Mouse (Mus musculus) stomach, embryonic 16.5 days (tissue): ENCODE measurements around the gene Gipc2. TPM values are rescaled to one million over a fixed set of nuclear protein-coding genes. Genes with fewer than 3 reads are reported as not detected.

Source experiments
- ATAC-seq: fragments of 200-750 bp; cut with Nextera tagmentation; 2 replicates; pipeline ENCODE4 v1.8.0; 2017; ENCODE audit warnings: moderate number of reproducible peaks, moderate TSS enrichment; ENCODE audit not compliant: insufficient read depth, low FRiP score
- H3K27ac ChIP-seq: fragments of 300-500 bp; sonication (generic); 2 replicates; pipeline ENCODE4 v1.5.1; 2014; ENCODE audit warnings: low read length
- H3K27me3 ChIP-seq: fragments of 300-500 bp; sonication (generic); 2 replicates; pipeline ENCODE4 v1.6.1; 2014; ENCODE audit warnings: low read length, control low read depth, mixed read lengths; ENCODE audit not compliant: control insufficient read depth, insufficient read depth
- H3K36me3 ChIP-seq: fragments of 300-500 bp; sonication (generic); 2 replicates; pipeline ENCODE4 v1.6.1; 2014; ENCODE audit warnings: low read length; ENCODE audit not compliant: control insufficient read depth, insufficient read depth
- H3K4me1 ChIP-seq: fragments of 300-500 bp; sonication (generic); 2 replicates; pipeline ENCODE4 v1.6.1; 2014; ENCODE audit warnings: low read length, control low read depth, mixed read lengths; ENCODE audit not compliant: control insufficient read depth, insufficient read depth
- H3K4me2 ChIP-seq: fragments of 300-500 bp; sonication (generic); 2 replicates; pipeline ENCODE4 v1.6.1; 2014; ENCODE audit warnings: low read depth, low read length, mixed read lengths
- H3K4me3 ChIP-seq: fragments of 300-500 bp; sonication (generic); replicated peaks from 2 replicates; pipeline ENCODE4 v1.5.1; 2014; ENCODE audit warnings: mild to moderate bottlenecking, low read length
- H3K9ac ChIP-seq: fragments of 300-500 bp; sonication (generic); 2 replicates; pipeline ENCODE4 v1.6.1; 2014; ENCODE audit warnings: low read length
- H3K9me3 ChIP-seq: fragments of 300-500 bp; sonication (generic); replicated peaks from 2 replicates; pipeline ENCODE4 v1.6.1; 2016; ENCODE audit warnings: low read length, control low read depth; ENCODE audit not compliant: control insufficient read depth
- WGBS: fragments of 180-500 bp; shearing (Covaris S2); extraction: QIAGEN DNeasy Blood & Tissue Kit; methylation state at CpG from one replicate; pipeline ENCODE4 v1.1.7; 2014; 5-methylcytosine and 5-hydroxymethylcytosine counted together
- polyA plus RNA-seq: library from polyadenylated mRNA; unstranded; fragments of >200 nt; fragmentation: Nextera tagmentation; extraction: Ambion mirVana; gene quantifications from 2 replicates; pipeline ENCODE4 v1.2.1, GENCODE M21; 2015

Gipc2 gene
- polyA plus RNA-seq: 56.1 and 59.9 TPM in 2 replicates

- no peaks in the 10 kb centered on the region for H3K36me3 ChIP-seq
- peaks cover 7% of the 10 kb centered on the region for H3K4me1 ChIP-seq
- H3K4me3 ChIP-seq: peak within 1 kb of the TSS; percentile 55
- WGBS: 18% methylated on average over 10 of the region's 10 CpGs
- peak within 1 kb of the TSS; percentile 72 for H3K9ac ChIP-seq
- H3K27ac ChIP-seq: peak within 1 kb of the TSS; percentile 52
- peak; percentile 45 for ATAC-seq
- H3K9me3 ChIP-seq: no peaks in the 10 kb centered on the region
- no peaks in the 10 kb centered on the region; the same call in 1 of the 2 replicates for H3K27me3 ChIP-seq
- H3K4me2 ChIP-seq: peak within 1 kb of the TSS; percentile 81
Measured at GRCm38 (mm10) chr3:152166099-152166423, at the start of gene Gipc2. Gene Gipc2 (minus strand): TSS chr3:152166230.

- H3K9me3 ChIP-seq: no peaks in the 10 kb centered on the region
- ATAC-seq: no peak
- H3K27ac ChIP-seq: no peak overlapping the region
- H3K4me2 ChIP-seq: peak overlapping the region; percentile 91
- H3K4me3 ChIP-seq: peak overlapping the region; percentile 20; the same call in 1 of the 2 replicates
- no peak overlapping the region for H3K9ac ChIP-seq
- peaks cover 13% of the 10 kb centered on the region for H3K36me3 ChIP-seq
- H3K4me1 ChIP-seq: peaks cover 19% of the 10 kb centered on the region
- 26% methylated on average over 3 of the region's 3 CpGs for WGBS
- no peaks in the 10 kb centered on the region for H3K27me3 ChIP-seq
Measured at GRCm38 (mm10) chr3:152213416-152213815, 47.4 kb upstream of the Gipc2 start.

GRCm38 (mm10) chr3:152211731-152212279, 45.8 kb upstream of the Gipc2 start:
- Histone ChIP-seq H3K27ac (peak overlapping the region; percentile 92), H3K36me3 (no peaks in the 10 kb centered on the region), H3K9me3 (no peaks in the 10 kb centered on the region), H3K27me3 (no peaks in the 10 kb centered on the region), H3K9ac (peak overlapping the region; percentile 97), H3K4me2 (peak overlapping the region; percentile 91), H3K4me1 (peaks cover 21% of the 10 kb centered on the region), H3K4me3 (peak overlapping the region; percentile 80)
- no peak for ATAC-seq
- WGBS: 3% methylated on average over 7 of the region's 7 CpGs

DNA sequence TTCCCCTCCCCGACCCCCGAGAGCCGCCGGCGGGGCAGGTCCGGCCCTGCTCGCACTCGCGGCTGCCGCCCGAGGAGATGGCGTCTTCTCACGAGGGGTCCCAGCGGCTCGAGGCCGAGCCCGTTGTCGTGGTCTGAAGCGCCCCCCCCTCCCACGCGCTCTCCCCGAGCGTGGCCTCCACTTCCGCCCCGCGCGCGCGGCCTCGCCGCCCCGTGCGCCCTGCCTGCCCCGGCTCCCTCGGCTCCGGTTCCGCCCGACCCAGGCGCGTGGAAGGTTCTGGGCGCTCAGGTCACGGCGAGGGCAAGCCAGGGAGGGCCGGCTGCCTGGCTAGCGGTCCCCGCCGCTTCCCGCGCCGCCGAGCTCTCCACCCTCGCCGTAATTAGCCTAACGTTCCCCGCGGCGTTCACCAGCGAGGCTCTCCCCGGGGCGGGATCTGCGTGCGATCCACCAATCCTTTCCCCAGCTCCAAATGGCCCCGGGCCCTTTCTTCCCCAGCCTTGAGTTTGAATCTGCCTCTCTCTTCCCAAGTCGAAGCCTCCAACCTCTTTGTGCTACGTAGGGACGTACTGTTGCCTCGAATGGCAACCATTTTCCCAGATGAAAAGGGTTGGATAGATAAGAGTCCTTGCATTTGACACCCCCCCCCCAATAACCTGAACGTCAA, 44.8 kb upstream of the Gipc2 start:
- Histone ChIP-seq H3K4me1 (peaks cover 21% of the 10 kb centered on the region), H3K27me3 (no peaks in the 10 kb centered on the region), H3K4me3 (peak overlapping the region; percentile 80), H3K4me2 (peak overlapping the region; percentile 91), H3K9ac (peak overlapping the region; percentile 97), H3K27ac (peak overlapping the region; percentile 92), H3K36me3 (no peaks in the 10 kb centered on the region), H3K9me3 (no peaks in the 10 kb centered on the region)
- WGBS: under 1% methylated on average over 52 of the region's 68 CpGs
- ATAC-seq: peak; percentile 70

- Histone ChIP-seq H3K27ac (peak within 1 kb of the TSS; percentile 99), H3K4me2 (peak within 1 kb of the TSS; percentile 91), H3K4me1 (peaks cover 21% of the 10 kb centered on the region), H3K9ac (peak within 1 kb of the TSS; percentile 97), H3K27me3 (no peaks in the 10 kb centered on the region), H3K9me3 (no peaks in the 10 kb centered on the region), H3K36me3 (no peaks in the 10 kb centered on the region), H3K4me3 (peak within 1 kb of the TSS; percentile 80)
- ATAC-seq: peak; percentile 98
- under 1% methylated on average over 85 of the region's 85 CpGs for WGBS
Measured at GRCm38 (mm10) chr3:152209967-152210634, 44.1 kb upstream of the Gipc2 start, which contains the start of the genes Dnajb4 and Fubp1. Gene Dnajb4 (minus strand): TSS chr3:152210302. Gene Fubp1 (plus strand): TSS chr3:152210422.

- ATAC-seq: 0 out of 2 replicates have a peak, but pooled peaks have one; percentile 2
- Histone ChIP-seq H3K36me3 (no peaks in the 10 kb centered on the region), H3K27me3 (no peaks in the 10 kb centered on the region), H3K4me3 (peak overlapping the region; percentile 80), H3K27ac (peak overlapping the region; percentile 99), H3K9me3 (no peaks in the 10 kb centered on the region), H3K4me1 (peaks cover 21% of the 10 kb centered on the region), H3K4me2 (peak overlapping the region; percentile 86), H3K9ac (peak overlapping the region; percentile 97)
- 2% methylated on average over 25 of the region's 25 CpGs for WGBS
Measured at GRCm38 (mm10) chr3:152209177-152209966, 43.3 kb upstream of the Gipc2 start.

GRCm38 (mm10) chr3:152208096-152208885, 42.3 kb upstream of the Gipc2 start:
- Histone ChIP-seq H3K4me2 (peak overlapping the region; percentile 86; the same call in 1 of the 2 replicates), H3K9ac (peak overlapping the region; percentile 11; the same call in 1 of the 2 replicates), H3K27me3 (no peaks in the 10 kb centered on the region), H3K9me3 (no peaks in the 10 kb centered on the region), H3K36me3 (no peaks in the 10 kb centered on the region), H3K4me3 (no peak overlapping the region), H3K27ac (no peak overlapping the region), H3K4me1 (peaks cover 19% of the 10 kb centered on the region)
- 83% methylated on average over 7 of the region's 7 CpGs for WGBS
- no peak for ATAC-seq

- H3K4me2 ChIP-seq: no peak overlapping the region
- no peaks in the 10 kb centered on the region for H3K9me3 ChIP-seq
- H3K36me3 ChIP-seq: no peaks in the 10 kb centered on the region
- no peak overlapping the region for H3K4me3 ChIP-seq
- no peak overlapping the region for H3K27ac ChIP-seq
- H3K9ac ChIP-seq: no peak overlapping the region
- ATAC-seq: no peak
- H3K4me1 ChIP-seq: peaks cover 9% of the 10 kb centered on the region
- WGBS: 92% methylated on average over 4 of the region's 4 CpGs
- no peaks in the 10 kb centered on the region for H3K27me3 ChIP-seq
Measured at GRCm38 (mm10) chr3:152207156-152207555, 41.1 kb upstream of the Gipc2 start.
